In the genomic region with DNA sequence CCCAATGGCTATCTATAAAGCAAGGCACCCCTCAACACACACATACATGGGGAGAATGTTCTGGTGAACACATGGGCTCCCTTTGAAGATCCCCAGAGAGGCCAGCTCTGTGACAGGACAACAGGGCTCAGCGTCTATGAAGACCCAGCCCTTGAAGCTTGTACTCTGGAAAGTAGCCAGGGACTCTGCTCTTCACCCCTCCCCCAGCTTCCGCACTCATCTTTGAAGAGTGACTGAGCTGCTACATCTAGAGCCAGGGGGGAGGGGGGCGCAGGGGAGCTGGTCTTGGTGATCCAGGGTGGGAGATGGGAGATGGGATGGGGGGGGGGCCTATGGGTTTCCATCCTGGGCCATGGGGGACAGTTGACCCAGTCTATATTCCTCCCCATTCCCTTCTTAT, we compare ENCODE assay signal across 14 mouse cellular contexts. TPM values are rescaled to one million over a fixed set of nuclear protein-coding genes. Genes with fewer than 3 reads are reported as not detected.
"Had no signal": no experiment of that assay in that cellular context is flagged by ENCODE, and none has a peak within 500 bp of the region (broad histone marks: within the 10 kb centered on the region; RNA-seq: fewer than 3 reads in every experiment).

No protein-coding gene starts in this region.

- H3K4me3 ChIP-seq: limb, embryonic 13.5 days; myocyte; neural tube, embryonic 15.5 days had no signal

- ATAC-seq: intestine, embryonic 16.5 days had no signal

- H3K27ac ChIP-seq: limb, embryonic 13.5 days; liver, embryonic 14.5 days; neural tube, embryonic 15.5 days had no signal

- H3K9ac ChIP-seq: limb, embryonic 13.5 days; liver, embryonic 14.5 days; neural tube, embryonic 15.5 days had no signal

- H3K9me3 ChIP-seq: limb, embryonic 13.5 days; neural tube, embryonic 15.5 days had no signal

- H3K27me3 ChIP-seq: neural tube, embryonic 15.5 days had no signal

- DNase-seq: kidney, adult 8-10 months; kidney, postnatal 14 days; left cerebral cortex, postnatal 4 days; right cerebral cortex, postnatal 4 days; spleen, adult 18-20 months; thymus, adult 18-20 months; thymus, postnatal 14 days had no signal

- H3K4me2 ChIP-seq: limb, embryonic 13.5 days; midbrain, embryonic 11.5 days; neural tube, embryonic 15.5 days had no signal

- H3K36me3 ChIP-seq: limb, embryonic 13.5 days; neural tube, embryonic 15.5 days had no signal

RNA-seq across cellular contexts. Expression of gene Cacna2d2, which starts 33.1 kb away (rescaled TPM):
- polyA plus RNA-seq: liver, adult 2 months had no signal
